Mouse (Mus musculus): Measurements from ENCODE around the gene Ppy. TPM values are rescaled to one million over a fixed set of nuclear protein-coding genes. Genes with fewer than 3 reads are reported as not detected.

Ppy gene
- polyA plus RNA-seq, 1 experiment from 2014 or later, result not detected

DNA sequence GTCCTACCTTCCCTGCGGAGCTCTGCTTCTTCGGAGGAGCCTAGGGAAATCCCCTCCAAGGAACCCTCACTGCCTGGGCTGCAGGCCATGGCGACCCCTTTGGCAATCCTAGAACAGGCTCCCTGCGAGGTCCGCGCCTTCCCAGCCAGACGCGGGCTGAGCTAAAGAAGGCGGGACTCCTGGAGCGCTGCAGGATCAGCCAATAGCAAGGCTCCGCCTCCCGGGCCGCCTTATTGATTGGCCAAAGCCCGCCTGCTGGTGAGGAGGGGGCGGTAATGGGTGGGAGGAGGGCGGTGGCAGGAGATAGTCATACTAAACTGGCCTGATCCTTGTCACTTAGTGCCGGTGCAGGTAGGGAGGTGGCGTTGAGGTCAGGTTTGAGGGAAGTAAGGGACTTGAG lies 18.8 kb downstream of the Ppy start:
- ATAC-seq (ENCODE audit: low FRiP score) (peak; percentile 87), DNase-seq (ENCODE audit: low spot score, missing footprints) (peak; percentile 95)
- H3K27ac ChIP-seq (ENCODE audit: low read depth, low read length), result no peak overlapping the region
- H3K9me3 ChIP-seq (ENCODE audit: control insufficient read depth, low read length), result no peaks in the 10 kb centered on the region
- H3K4me2 ChIP-seq, result peak overlapping the region; percentile 72
- 1% methylated on average over 16 of the region's 18 CpGs for WGBS
- H3K27me3 ChIP-seq (ENCODE audit: control insufficient read depth, insufficient read depth, low read length), result no peaks in the 10 kb centered on the region
- peak overlapping the region; percentile 32 for H3K4me3 ChIP-seq (ENCODE audit: low read depth, low read length)
- H3K36me3 ChIP-seq (ENCODE audit: control insufficient read depth, insufficient read depth, low read length), result no peaks in the 10 kb centered on the region
- peak overlapping the region; percentile 56 for H3K9ac ChIP-seq (ENCODE audit: low read length)
- peaks cover 32% of the 10 kb centered on the region for H3K4me1 ChIP-seq (ENCODE audit: control insufficient read depth, insufficient read depth, low read length)

GRCm38 (mm10) chr11:102073722-102074121 lies 27.4 kb downstream of the Ppy start:
- Histone ChIP-seq H3K4me1 (ENCODE audit: control insufficient read depth, insufficient read depth, low read length) (peaks cover 5% of the 10 kb centered on the region), H3K9me3 (ENCODE audit: control insufficient read depth, low read length) (no peaks in the 10 kb centered on the region), H3K27ac (ENCODE audit: low read depth, low read length) (no peak overlapping the region), H3K4me3 (ENCODE audit: low read depth, low read length) (no peak overlapping the region), H3K4me2 (no peak overlapping the region), H3K27me3 (ENCODE audit: control insufficient read depth, insufficient read depth, low read length) (no peaks in the 10 kb centered on the region), H3K36me3 (ENCODE audit: control insufficient read depth, insufficient read depth, low read length) (no peaks in the 10 kb centered on the region), H3K9ac (ENCODE audit: low read length) (no peak overlapping the region)
- DNase-seq (ENCODE audit: low spot score, missing footprints), result no peak
- ATAC-seq (ENCODE audit: low FRiP score), result no peak
- 72% methylated on average over 14 of the region's 14 CpGs for whole genome bisulfite sequencing

DNA sequence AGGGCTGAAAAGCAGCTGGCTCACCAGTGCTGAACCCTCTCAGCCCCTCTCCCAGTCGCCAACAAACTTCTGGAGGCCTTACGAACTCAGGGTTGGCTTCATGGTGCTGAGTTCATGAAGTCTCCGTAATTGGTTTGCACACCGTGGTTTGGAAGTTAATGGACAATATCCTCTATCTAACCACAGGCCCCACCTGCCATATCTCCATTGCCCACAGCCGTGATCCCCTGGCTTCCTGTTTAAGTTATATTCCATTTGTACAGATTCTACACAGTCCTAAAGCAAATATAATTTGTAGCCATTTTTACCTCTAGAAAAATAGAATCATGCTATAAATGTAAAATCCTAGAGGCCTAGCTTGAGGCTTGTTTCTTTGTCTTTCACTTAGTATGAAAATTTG lies 28.4 kb downstream of the Ppy start:
- 91% methylated on average over 5 of the region's 5 CpGs for WGBS
- H3K9me3 ChIP-seq (ENCODE audit: control insufficient read depth, low read length), result no peaks in the 10 kb centered on the region

GRCm38 (mm10) chr11:102070426-102070825 lies 30.7 kb downstream of the Ppy start:
- no peak overlapping the region for H3K4me3 ChIP-seq (ENCODE audit: low read depth, low read length)
- H3K27ac ChIP-seq (ENCODE audit: low read depth, low read length), result no peak overlapping the region
- no peak overlapping the region for H3K9ac ChIP-seq (ENCODE audit: low read length)
- 1% methylated on average over 13 of the region's 13 CpGs for WGBS
- DNase-seq (ENCODE audit: low spot score, missing footprints), result no peak
- H3K27me3 ChIP-seq (ENCODE audit: control insufficient read depth, insufficient read depth, low read length), result no peaks in the 10 kb centered on the region
- H3K9me3 ChIP-seq (ENCODE audit: control insufficient read depth, low read length), result no peaks in the 10 kb centered on the region
- H3K4me1 ChIP-seq (ENCODE audit: control insufficient read depth, insufficient read depth, low read length), result peaks cover 5% of the 10 kb centered on the region
- ATAC-seq (ENCODE audit: low FRiP score), result no peak
- H3K4me2 ChIP-seq, result no peak overlapping the region; the same call in 1 of the 2 replicates
- no peaks in the 10 kb centered on the region for H3K36me3 ChIP-seq (ENCODE audit: control insufficient read depth, insufficient read depth, low read length)

More for the DNA sequence above, 28.4 kb downstream of the Ppy start:
- no peak overlapping the region for H3K27ac ChIP-seq (ENCODE audit: low read depth, low read length)
- no peaks in the 10 kb centered on the region for H3K36me3 ChIP-seq (ENCODE audit: control insufficient read depth, insufficient read depth, low read length)
- no peaks in the 10 kb centered on the region for H3K27me3 ChIP-seq (ENCODE audit: control insufficient read depth, insufficient read depth, low read length)
- H3K4me2 ChIP-seq, result no peak overlapping the region
- H3K4me1 ChIP-seq (ENCODE audit: control insufficient read depth, insufficient read depth, low read length), result peaks cover 5% of the 10 kb centered on the region
- DNase-seq (ENCODE audit: low spot score, missing footprints) (no peak), ATAC-seq (ENCODE audit: low FRiP score) (no peak)
- no peak overlapping the region for H3K4me3 ChIP-seq (ENCODE audit: low read depth, low read length)
- H3K9ac ChIP-seq (ENCODE audit: low read length), result no peak overlapping the region

DNA sequence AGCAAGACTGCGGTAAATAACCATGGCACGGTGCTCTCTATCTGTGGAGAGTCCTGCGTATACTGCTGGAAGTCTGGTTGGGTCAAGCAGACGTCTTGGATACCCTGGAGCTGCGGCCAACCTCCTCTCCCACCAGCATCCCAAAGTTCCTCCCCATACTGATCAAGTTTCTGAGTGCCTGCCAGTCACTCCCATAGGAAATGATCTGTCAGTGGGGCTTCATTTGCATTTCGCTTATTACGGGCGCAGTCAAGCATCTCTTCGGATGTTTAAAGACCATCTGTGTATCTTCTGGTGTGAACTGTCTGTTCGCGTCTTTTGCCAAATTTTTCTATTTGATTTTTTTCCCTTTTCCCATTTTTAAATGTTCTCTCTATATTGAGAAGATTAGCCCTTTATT lies 31.5 kb downstream of the Ppy start:
- Histone ChIP-seq H3K36me3 (ENCODE audit: control insufficient read depth, insufficient read depth, low read length) (no peaks in the 10 kb centered on the region), H3K27ac (ENCODE audit: low read depth, low read length) (no peak overlapping the region), H3K4me2 (no peak overlapping the region), H3K27me3 (ENCODE audit: control insufficient read depth, insufficient read depth, low read length) (no peaks in the 10 kb centered on the region), H3K4me1 (ENCODE audit: control insufficient read depth, insufficient read depth, low read length) (peaks cover 5% of the 10 kb centered on the region), H3K9me3 (ENCODE audit: control insufficient read depth, low read length) (no peaks in the 10 kb centered on the region), H3K4me3 (ENCODE audit: low read depth, low read length) (no peak overlapping the region), H3K9ac (ENCODE audit: low read length) (no peak overlapping the region)
- ATAC-seq (ENCODE audit: low FRiP score) (no peak), DNase-seq (ENCODE audit: low spot score, missing footprints) (no peak)
- 56% methylated on average over 11 of the region's 11 CpGs for WGBS

GRCm38 (mm10) chr11:102068969-102069368 lies 32.1 kb downstream of the Ppy start:
- Histone ChIP-seq H3K27me3 (ENCODE audit: control insufficient read depth, insufficient read depth, low read length) (no peaks in the 10 kb centered on the region), H3K27ac (ENCODE audit: low read depth, low read length) (no peak overlapping the region), H3K4me1 (ENCODE audit: control insufficient read depth, insufficient read depth, low read length) (peaks cover 5% of the 10 kb centered on the region), H3K9me3 (ENCODE audit: control insufficient read depth, low read length) (no peaks in the 10 kb centered on the region), H3K36me3 (ENCODE audit: control insufficient read depth, insufficient read depth, low read length) (no peaks in the 10 kb centered on the region), H3K4me3 (ENCODE audit: low read depth, low read length) (no peak overlapping the region), H3K4me2 (no peak overlapping the region), H3K9ac (ENCODE audit: low read length) (no peak overlapping the region)
- ATAC-seq (ENCODE audit: low FRiP score) (no peak), DNase-seq (ENCODE audit: low spot score, missing footprints) (no peak)
- 31% methylated on average over 2 of the region's 2 CpGs for WGBS

- no peak overlapping the region for H3K27ac ChIP-seq (ENCODE audit: low read depth, low read length)
- DNase-seq (ENCODE audit: low spot score, missing footprints) (no peak), ATAC-seq (ENCODE audit: low FRiP score) (no peak)
- WGBS, result 81% methylated on average over 13 of the region's 13 CpGs
- no peak overlapping the region for H3K9ac ChIP-seq (ENCODE audit: low read length)
- no peak overlapping the region for H3K4me2 ChIP-seq
- H3K27me3 ChIP-seq (ENCODE audit: control insufficient read depth, insufficient read depth, low read length), result peaks cover 7% of the 10 kb centered on the region; the same call in 1 of the 2 replicates
- no peaks in the 10 kb centered on the region for H3K9me3 ChIP-seq (ENCODE audit: control insufficient read depth, low read length)
- peaks cover 2% of the 10 kb centered on the region; the same call in 1 of the 2 replicates for H3K36me3 ChIP-seq (ENCODE audit: control insufficient read depth, insufficient read depth, low read length)
- no peak overlapping the region for H3K4me3 ChIP-seq (ENCODE audit: low read depth, low read length)
- peaks cover 2% of the 10 kb centered on the region; the same call in 1 of the 2 replicates for H3K4me1 ChIP-seq (ENCODE audit: control insufficient read depth, insufficient read depth, low read length)
These were observed 38.0 kb downstream of the Ppy start for GRCm38 (mm10) chr11:102063076-102063475.

GRCm38 (mm10) chr11:102061941-102062473 lies 39.1 kb downstream of the Ppy start:
- peak overlapping the region; percentile 70 for H3K4me2 ChIP-seq
- no peak overlapping the region for H3K9ac ChIP-seq (ENCODE audit: low read length)
- no peaks in the 10 kb centered on the region for H3K9me3 ChIP-seq (ENCODE audit: control insufficient read depth, low read length)
- DNase-seq (ENCODE audit: low spot score, missing footprints) (no peak), ATAC-seq (ENCODE audit: low FRiP score) (no peak)
- no peak overlapping the region for H3K4me3 ChIP-seq (ENCODE audit: low read depth, low read length)
- peaks cover 7% of the 10 kb centered on the region; the same call in 1 of the 2 replicates for H3K27me3 ChIP-seq (ENCODE audit: control insufficient read depth, insufficient read depth, low read length)
- 28% methylated on average over 16 of the region's 16 CpGs for WGBS
- peaks cover 2% of the 10 kb centered on the region; the same call in 1 of the 2 replicates for H3K36me3 ChIP-seq (ENCODE audit: control insufficient read depth, insufficient read depth, low read length)
- no peak overlapping the region for H3K27ac ChIP-seq (ENCODE audit: low read depth, low read length)
- H3K4me1 ChIP-seq (ENCODE audit: control insufficient read depth, insufficient read depth, low read length), result peaks cover 2% of the 10 kb centered on the region; the same call in 1 of the 2 replicates

GRCm38 (mm10) chr11:102061236-102061940 lies 39.7 kb downstream of the Ppy start:
- Histone ChIP-seq H3K27ac (ENCODE audit: low read depth, low read length) (no peak overlapping the region), H3K4me3 (ENCODE audit: low read depth, low read length) (peak overlapping the region; percentile 35), H3K4me1 (ENCODE audit: control insufficient read depth, insufficient read depth, low read length) (peaks cover 2% of the 10 kb centered on the region; the same call in 1 of the 2 replicates), H3K9ac (ENCODE audit: low read length) (peak overlapping the region; percentile 54), H3K27me3 (ENCODE audit: control insufficient read depth, insufficient read depth, low read length) (peaks cover 7% of the 10 kb centered on the region; the same call in 1 of the 2 replicates), H3K9me3 (ENCODE audit: control insufficient read depth, low read length) (no peaks in the 10 kb centered on the region), H3K36me3 (ENCODE audit: control insufficient read depth, insufficient read depth, low read length) (peaks cover 2% of the 10 kb centered on the region; the same call in 1 of the 2 replicates), H3K4me2 (peak overlapping the region; percentile 70)
- DNase-seq (ENCODE audit: low spot score, missing footprints), result peak; percentile 98
- WGBS, result 3% methylated on average over 23 of the region's 23 CpGs
- peak; percentile 81 for ATAC-seq (ENCODE audit: low FRiP score)
